In the genomic region with DNA sequence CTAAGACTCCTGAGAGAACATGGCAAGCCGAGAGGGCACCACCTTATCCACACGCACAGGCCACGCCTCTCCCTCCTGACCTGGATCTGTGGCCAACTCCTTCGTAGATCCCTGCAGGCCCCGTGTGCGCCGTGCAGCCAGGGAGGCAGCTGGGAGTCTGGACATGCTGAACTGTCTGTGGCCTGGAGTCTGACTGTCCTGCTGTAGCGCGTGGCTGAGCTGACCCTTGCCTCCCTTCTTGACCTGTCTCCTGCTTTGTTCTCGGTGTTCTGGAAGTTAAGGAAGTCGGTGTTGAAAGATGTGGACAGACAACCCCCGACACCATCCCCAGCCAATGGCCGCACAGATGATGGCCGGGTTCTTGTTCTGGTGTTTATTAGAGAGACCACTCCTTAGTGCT, we compare ENCODE assay signal across 8 mouse cellular contexts. TPM values are rescaled to one million over a fixed set of nuclear protein-coding genes. Genes with fewer than 3 reads are reported as not detected.
DNase-seq lines count a peak whose midpoint lies in the region; ATAC-seq and TF ChIP-seq lines count a peak whose summit lies in the region.

No protein-coding gene starts in this region.

- no peak for TF ChIP-seq POLR2A in heart, adult 2 months (IDR thresholded peaks at IDR 0.05; ENCODE audit: insufficient read depth, low read depth, low read length)

- H3K27me3 ChIP-seq in heart, adult 2 months (ENCODE audit: control insufficient read depth, insufficient read depth, low read length): no peaks in the 10 kb centered on the region
- no peaks in the 10 kb centered on the region for H3K27me3 ChIP-seq in embryonic facial prominence, embryonic 10.5 days (replicated peaks; ENCODE audit: low read depth, poor library complexity, severe bottlenecking)
- H3K27me3 ChIP-seq in kidney, embryonic 15.5 days: no peaks in the 10 kb centered on the region

- no peak for TF ChIP-seq EP300 in heart, adult 2 months (IDR thresholded peaks at IDR 0.05; ENCODE audit: insufficient read depth, low read depth, low read length)

- H3K27ac ChIP-seq in heart, adult 2 months: peak overlapping the region; percentile 26; the same call in 1 of the 2 replicates
- peak overlapping the region; percentile 61; the same call in 1 of the 2 replicates for H3K27ac ChIP-seq in embryonic facial prominence, embryonic 10.5 days (replicated peaks)
- H3K27ac ChIP-seq in kidney, embryonic 15.5 days: 0 out of 2 replicates have a peak overlapping the region, but pooled peaks have one; percentile 4

- H3K9me3 ChIP-seq in embryonic facial prominence, embryonic 10.5 days: no peaks in the 10 kb centered on the region
- no peaks in the 10 kb centered on the region for H3K9me3 ChIP-seq in kidney, embryonic 15.5 days (replicated peaks)

- 0 out of 2 replicates have a peak overlapping the region, but pooled peaks have one; percentile 15 for H3K4me2 ChIP-seq in kidney, embryonic 15.5 days

- H3K79me2 ChIP-seq in heart, adult 2 months (replicated peaks; ENCODE audit: control insufficient read depth, insufficient read depth, low read length): no peaks in the 10 kb centered on the region

- H3K36me3 ChIP-seq in heart, adult 2 months (ENCODE audit: control insufficient read depth, insufficient read depth, low read length): no peaks in the 10 kb centered on the region
- no peaks in the 10 kb centered on the region for H3K36me3 ChIP-seq in embryonic facial prominence, embryonic 10.5 days (replicated peaks)
- H3K36me3 ChIP-seq in kidney, embryonic 15.5 days: no peaks in the 10 kb centered on the region

- H3K4me3 ChIP-seq in heart, adult 2 months: peak overlapping the region; percentile 15; the same call in 1 of the 2 replicates
- H3K4me3 ChIP-seq in embryonic facial prominence, embryonic 10.5 days: no peak overlapping the region
- no peak overlapping the region for H3K4me3 ChIP-seq in kidney, embryonic 15.5 days (replicated peaks)

- peak overlapping the region; percentile 43 for H3K9ac ChIP-seq in heart, adult 2 months (ENCODE audit: low read depth, low read length)
- H3K9ac ChIP-seq in kidney, embryonic 15.5 days: no peak overlapping the region

- no peaks in the 10 kb centered on the region for H3K4me1 ChIP-seq in heart, adult 2 months (ENCODE audit: control insufficient read depth, insufficient read depth, low read length)
- H3K4me1 ChIP-seq in embryonic facial prominence, embryonic 10.5 days: peaks cover 66% of the 10 kb centered on the region
- peaks cover 24% of the 10 kb centered on the region for H3K4me1 ChIP-seq in kidney, embryonic 15.5 days

- 31% methylated on average over 14 of the region's 14 CpGs for WGBS in heart, adult 2 months
- WGBS in embryonic facial prominence, embryonic 10.5 days: 37% methylated on average over 14 of the region's 14 CpGs
- 26% methylated on average over 14 of the region's 14 CpGs for WGBS in kidney, embryonic 15.5 days

- intact Hi-C loops in heart, adult 2 months (cut with DNase I): no loop called here

- no peak for TF ChIP-seq CTCF in heart, adult 2 months (IDR thresholded peaks at IDR 0.05)

- DNase-seq in heart, adult 2 months: peak; percentile 33 to 38
- DNase-seq in heart, adult 9 months (ENCODE audit: low spot score in 2 of 2): no peak
- DNase-seq in embryonic facial prominence, embryonic 10.5 days (ENCODE audit: low spot score): peak; percentile 46
- peak; percentile 32 for DNase-seq in lung, postnatal 25 days (ENCODE audit: low spot score)
- DNase-seq in right cerebral cortex, postnatal 36 days (ENCODE audit: low spot score in 2 of 2): no peak
- no peak for DNase-seq in right cerebral cortex, adult 2 months (ENCODE audit: low spot score in 2 of 2)

- peak; percentile 69 for ATAC-seq in kidney, embryonic 15.5 days (replicated peaks; ENCODE audit: low FRiP score)
- no peak for ATAC-seq in megakaryocyte, adult 5-6 weeks (ENCODE audit: poor library complexity, severe bottlenecking)

RNA-seq across cellular contexts. Expression of a gene that starts 21.5 kb away (rescaled TPM):
- 1 to 10 TPM; 2.2 to 2.8 TPM for total RNA-seq in heart, adult 2 months (2021)
- 5.4 and 7.0 TPM in 2 replicates for polyA plus RNA-seq in heart, adult 2 months (2012; rRNA removed)
- polyA plus RNA-seq in embryonic facial prominence, embryonic 10.5 days (2016; fragmentation: Nextera tagmentation; extraction: Ambion mirVana): 24.3 and 26.8 TPM in 2 replicates
- 17.5 and 20.2 TPM in 2 replicates for polyA plus RNA-seq in kidney, embryonic 15.5 days (2015; fragmentation: Nextera tagmentation; extraction: Ambion mirVana)
- total RNA-seq in megakaryocyte, adult 5-6 weeks (2015): 2.8 and 2.9 TPM in 2 replicates
- total RNA-seq in megakaryocyte, adult 5-6 weeks (2017): 2.4 and 2.5 TPM in 2 replicates

Comparison
In these comparisons a context has a peak if more than half of its experiments do, and no peak if none do; other contexts are left out.
1. DNase-seq: peak in heart, adult 2 months (2 of 2), embryonic facial prominence, embryonic 10.5 days (single experiment) and lung, postnatal 25 days (single experiment); none in heart, adult 9 months (0 of 2), right cerebral cortex, postnatal 36 days (0 of 2) and right cerebral cortex, adult 2 months (0 of 2).
2. H3K27ac ChIP-seq: peak in every context shown above with its lines; median percentile 61 in embryonic facial prominence, embryonic 10.5 days; 26 in heart, adult 2 months; 4 in kidney, embryonic 15.5 days.